Mouse (Mus musculus) E14TG2a.4 (cell line): ENCODE results near the gene Gpt2.
A peak's percentile ranks its signal among the peaks of the same experiment; 100 is the strongest.

Experiments
- CTCF ChIP-seq: conservative IDR thresholded peaks from 2 replicates; pipeline ENCODE4 v1.5.1; 2014; ENCODE audit warnings: low read length
- NANOG ChIP-seq: IDR thresholded peaks from 2 replicates; pipeline ENCODE4 v1.6.1; 2014; ENCODE audit warnings: borderline replicate concordance, low read length, mixed read lengths

DNA sequence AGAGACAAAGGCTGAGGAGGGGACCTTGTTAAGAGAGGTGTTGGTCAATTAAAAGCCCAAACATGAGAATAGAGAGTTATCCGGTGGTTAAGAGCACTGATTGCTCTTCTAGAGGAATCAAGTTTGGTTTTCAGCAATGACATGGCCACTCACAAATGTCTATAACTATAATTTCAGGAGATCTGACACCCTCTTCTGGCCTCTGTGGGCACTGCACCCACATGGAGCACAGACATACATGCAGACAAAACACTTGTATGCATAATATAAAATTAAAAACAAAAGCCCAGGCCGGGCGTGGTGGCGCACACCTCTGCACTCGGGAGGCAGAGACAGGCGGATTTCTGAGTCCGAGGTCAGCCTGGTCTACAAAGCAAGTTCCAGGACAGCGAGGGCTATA, 2.8 kb upstream of the Gpt2 start:
- TF ChIP-seq CTCF (peak; percentile 71), NANOG (no peak)
